Mouse (Mus musculus) gastrocnemius, adult 2 months (tissue): Measurements from ENCODE around the gene Btnl10. TPM values are rescaled to one million over a fixed set of nuclear protein-coding genes. Genes with fewer than 3 reads are reported as not detected.
A peak's percentile ranks its signal among the peaks of the same experiment; 100 is the strongest.

Experiments used
- DNase-seq: peaks from one replicate; pipeline ENCODE4 v3.0.0; 2022
- H3K27ac ChIP-seq: fragments of 200-600 bp; 2 replicates; pipeline ENCODE4 v1.8.1; 2022; ENCODE audit warnings: mild to moderate bottlenecking
- H3K4me3 ChIP-seq: fragments of 200-600 bp; 2 replicates; pipeline ENCODE4 v1.8.1; 2022; ENCODE audit warnings: mild to moderate bottlenecking, moderate library complexity
- CTCF ChIP-seq: fragments of 200-600 bp; IDR thresholded peaks from 2 replicates; pipeline ENCODE4 v1.8.1; 2022; ENCODE audit warnings: antibody characterized with exemption, mild to moderate bottlenecking, moderate library complexity
- intact Hi-C: fragments of 180-260 bp; cut with DNase I; formaldehyde crosslinking; loops from one replicate; pipeline ENCODE4 v1.15.1; 2025
- microRNA-seq: library from miRNA; unstranded; fragments of <30 nt; microRNA quantifications from one replicate; pipeline ENCODE4 v1.2.0, GENCODE M21; 2021
- total RNA-seq, 2 experiments: library from RNA; stranded (reverse); gene quantifications; 2 replicates each; pipeline ENCODE4 v1.2.3; 2021

The Btnl10 gene
- total RNA-seq, 2 experiments from 2014 or later = not detected

GRCm38 (mm10) chr11:58968551-58968950 is 50.8 kb downstream of the Btnl10 start:
- Histone ChIP-seq H3K27ac (no peak overlapping the region), H3K4me3 (no peak overlapping the region)
- TF ChIP-seq CTCF = no peak
- intact Hi-C loops = no loop called here
- DNase-seq = no peak

- Histone ChIP-seq H3K27ac (no peak overlapping the region), H3K4me3 (no peak overlapping the region)
- no peak for DNase-seq
- no peak for TF ChIP-seq CTCF
- intact Hi-C loops = no loop called here
Observed at GRCm38 (mm10) chr11:58969027-58969426, 51.3 kb downstream of the Btnl10 start.

GRCm38 (mm10) chr11:58969659-58970058 is 52.0 kb downstream of the Btnl10 start:
- Histone ChIP-seq H3K4me3 (no peak overlapping the region), H3K27ac (no peak overlapping the region)
- DNase-seq = no peak
- intact Hi-C loops = loop anchor here (10.0 kb wide), 1 partner anchor 225 kb away; the partner anchor contains the start of gene Guk1
- TF ChIP-seq CTCF = no peak

- intact Hi-C loops = loop anchor here (10.0 kb wide), 1 partner anchor 224 kb away; the partner anchor contains the start of gene Guk1
- H3K27ac ChIP-seq = 0 out of 2 replicates have a peak overlapping the region, but pooled peaks have one; percentile 20
- peak; percentile 13; the same call in 1 of the 2 replicates for TF ChIP-seq CTCF
- H3K4me3 ChIP-seq = no peak overlapping the region
- no peak for DNase-seq
Observed at GRCm38 (mm10) chr11:58970831-58971530, 53.3 kb downstream of the Btnl10 start.

GRCm38 (mm10) chr11:58971796-58972195 is 54.1 kb downstream of the Btnl10 start:
- no peak for TF ChIP-seq CTCF
- no peak overlapping the region for H3K4me3 ChIP-seq
- intact Hi-C loops = loop anchor here (10.0 kb wide), 1 partner anchor 223 kb away; the partner anchor contains the start of gene Guk1
- DNase-seq = no peak
- H3K27ac ChIP-seq = 0 out of 2 replicates have a peak overlapping the region, but pooled peaks have one; percentile 20

GRCm38 (mm10) chr11:58974414-58974813 is 56.7 kb downstream of the Btnl10 start:
- no peak for TF ChIP-seq CTCF
- intact Hi-C loops = loop anchor here (10.0 kb wide), 1 partner anchor 220 kb away; the partner anchor contains the start of gene Guk1
- Histone ChIP-seq H3K27ac (no peak overlapping the region), H3K4me3 (no peak overlapping the region)
- peak; percentile 8 for DNase-seq

Small RNA genes lying within 50 kb of the gene (microRNA-seq; reads per million reads assigned to microRNA genes)
- gene Gm44313 = not detected

Other genes with a start within 250 kb of the Btnl10 start
- gene Olfr320, start 236.8 kb upstream of the Btnl10 start, total RNA-seq = not detected
- not detected for gene Olfr319, start 218.7 kb upstream of the Btnl10 start, total RNA-seq
- not detected for gene Olfr318, start 193.9 kb upstream of the Btnl10 start, total RNA-seq
- not detected for gene Olfr317, start 178.7 kb upstream of the Btnl10 start, total RNA-seq
- not detected for gene Olfr316, start 165.2 kb upstream of the Btnl10 start, total RNA-seq
- gene Olfr315, start 144.7 kb upstream of the Btnl10 start, total RNA-seq = not detected
- not detected for gene Olfr314, start 135.0 kb upstream of the Btnl10 start, total RNA-seq
- not detected for gene Fam183b, start 115.9 kb upstream of the Btnl10 start, total RNA-seq
- not detected for gene Olfr313, start 102.9 kb upstream of the Btnl10 start, total RNA-seq
- not detected for gene Olfr312, start 88.7 kb upstream of the Btnl10 start, total RNA-seq
- not detected for gene Olfr311, start 78.7 kb upstream of the Btnl10 start, total RNA-seq
- 1 to 10 TPM in 1 of 2 experiments, under 1 TPM in 1; 0.89 to 1.1 TPM for gene Gm12258, start 70.8 kb upstream of the Btnl10 start, total RNA-seq
- gene 2810021J22Rik, start 50.7 kb upstream of the Btnl10 start, total RNA-seq = 1 to 10 TPM in 1 of 2 experiments, under 1 TPM in 1; 0.69 to 1.3 TPM
- 1 to 10 TPM; 3.1 to 3.3 TPM for gene Zfp39, start 13.7 kb upstream of the Btnl10 start, total RNA-seq
- gene Rnf187, start 21.0 kb downstream of the Btnl10 start, total RNA-seq = 100 to 1,000 TPM in 1 of 2 experiments, 10 to 100 TPM in 1; 95.2 to 101 TPM
- not detected for gene Hist3h2ba, start 31.0 kb downstream of the Btnl10 start, total RNA-seq
- 10 to 100 TPM; 10.5 to 11.3 TPM for gene Hist3h2a, start 36.8 kb downstream of the Btnl10 start, total RNA-seq
- under 1 TPM; 0.08 to 0.33 TPM for gene Trim17, start 36.8 kb downstream of the Btnl10 start, total RNA-seq
- 1 to 10 TPM; 7.2 to 7.9 TPM for gene Trim11, start 60.2 kb downstream of the Btnl10 start, total RNA-seq
- 1,000 to 10,000 TPM; 1,792 to 1,942 TPM for gene Obscn, start 218.5 kb downstream of the Btnl10 start, total RNA-seq
- gene Iba57, start 245.8 kb downstream of the Btnl10 start, total RNA-seq = 1 to 10 TPM; 6.7 to 9.3 TPM